Mouse (Mus musculus) bone marrow, adult 2 months (tissue): ENCODE results near the gene Psmb3. TPM values are rescaled to one million over a fixed set of nuclear protein-coding genes. Genes with fewer than 3 reads are reported as not detected.

ENCODE experiments used
- H3K27ac ChIP-seq: fragments of 200-500 bp; 2 replicates; pipeline ENCODE4 v1.5.1; 2012; ENCODE audit warnings: low read depth, mild to moderate bottlenecking, control low read depth, inconsistent platforms, low read length; ENCODE audit not compliant: control insufficient read depth, poor library complexity, insufficient read depth
- H3K4me1 ChIP-seq: fragments of 200-500 bp; 2 replicates; pipeline ENCODE4 v1.6.1; 2011; ENCODE audit warnings: low read length; ENCODE audit not compliant: control insufficient read depth, insufficient read depth
- H3K4me3 ChIP-seq: fragments of 200-500 bp; replicated peaks from 2 replicates; pipeline ENCODE3; 2011; ENCODE audit warnings: mild to moderate bottlenecking, low read depth, low read length, control low read depth; ENCODE audit not compliant: control insufficient read depth
- CTCF ChIP-seq: fragments of 200-500 bp; IDR thresholded peaks from 2 replicates; pipeline ENCODE4 v1.5.1; 2011; ENCODE audit warnings: low read length, control low read depth; ENCODE audit not compliant: control insufficient read depth, insufficient read depth
- POLR2A ChIP-seq: fragments of 200-500 bp; IDR thresholded peaks from 2 replicates; pipeline ENCODE4 v1.6.1; 2011; ENCODE audit warnings: low read depth, mild to moderate bottlenecking, control low read depth, low read length, borderline replicate concordance; ENCODE audit not compliant: control insufficient read depth
- WGBS: fragments of 180-500 bp; shearing (Covaris S2); methylation state at CpG from one replicate; pipeline ENCODE4 v1.1.7; 2018; 5-methylcytosine and 5-hydroxymethylcytosine counted together
- polyA plus RNA-seq: library from polyadenylated mRNA; stranded (reverse); fragments of >200 nt; gene quantifications from 2 replicates; pipeline ENCODE4 v1.2.4, GENCODE M21; 2011; ENCODE audit warnings: low replicate concordance; ENCODE audit not compliant: missing spikeins, insufficient read depth, insufficient read length

The Psmb3 gene
- polyA plus RNA-seq, 1 experiment = 152 TPM

DNA sequence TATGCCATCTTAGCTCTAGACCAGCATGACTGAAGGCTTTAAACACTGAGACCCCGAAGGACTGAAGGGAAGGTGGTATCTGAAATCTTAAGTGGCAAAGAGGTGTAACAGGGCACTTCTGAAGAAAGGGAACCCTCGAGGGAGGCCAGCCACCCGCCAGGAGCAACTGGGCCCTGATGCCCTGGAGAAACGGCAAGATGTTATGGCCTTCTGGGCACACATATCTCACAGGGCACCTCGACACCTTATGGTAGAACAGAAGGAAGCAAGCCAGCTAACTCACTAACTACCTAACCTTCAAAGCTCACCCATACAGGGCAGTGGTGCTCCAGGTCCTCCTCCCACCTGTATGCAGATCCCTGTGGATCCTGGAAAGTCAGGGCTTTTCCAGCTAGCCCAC, 39.0 kb downstream of the Psmb3 start:
- no peak for TF ChIP-seq CTCF
- no peak for TF ChIP-seq POLR2A
- H3K4me1 ChIP-seq = peaks cover 4% of the 10 kb centered on the region
- no peak overlapping the region for H3K27ac ChIP-seq
- no peak overlapping the region for H3K4me3 ChIP-seq
- WGBS = 73% methylated on average over 5 of the region's 5 CpGs

- Histone ChIP-seq H3K27ac (peak overlapping the region; percentile 11; the same call in 1 of the 2 replicates), H3K4me1 (peaks cover 4% of the 10 kb centered on the region), H3K4me3 (no peak overlapping the region)
- WGBS = 58% methylated on average over 9 of the region's 9 CpGs
- no peak for TF ChIP-seq CTCF
- TF ChIP-seq POLR2A = no peak
Measured at GRCm38 (mm10) chr11:97742591-97742990, 39.4 kb downstream of the Psmb3 start.

DNA sequence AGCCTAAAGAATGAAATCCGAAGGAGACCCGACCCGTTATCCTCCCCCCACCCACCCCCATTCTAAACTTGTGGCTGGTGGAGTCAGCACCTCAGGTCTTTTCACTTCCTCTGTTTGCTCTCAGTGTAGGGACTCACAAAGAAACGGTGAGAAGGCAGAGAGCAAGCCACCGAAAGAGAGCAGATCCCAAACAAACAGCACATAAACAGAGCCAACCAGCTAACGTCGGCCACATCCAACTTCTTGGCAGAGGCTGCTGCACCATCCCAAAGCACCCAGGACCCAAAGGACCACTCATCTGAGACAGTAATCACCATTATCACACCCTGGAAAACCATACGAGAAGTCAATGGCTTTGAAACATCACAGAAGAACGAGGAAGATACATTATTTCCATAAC, 40.2 kb downstream of the Psmb3 start:
- 2% methylated on average over 9 of the region's 9 CpGs for WGBS
- Histone ChIP-seq H3K27ac (peak overlapping the region; percentile 49; the same call in 1 of the 2 replicates), H3K4me3 (peak overlapping the region; percentile 73), H3K4me1 (peaks cover 4% of the 10 kb centered on the region)
- TF ChIP-seq POLR2A = no peak
- TF ChIP-seq CTCF = no peak

DNA sequence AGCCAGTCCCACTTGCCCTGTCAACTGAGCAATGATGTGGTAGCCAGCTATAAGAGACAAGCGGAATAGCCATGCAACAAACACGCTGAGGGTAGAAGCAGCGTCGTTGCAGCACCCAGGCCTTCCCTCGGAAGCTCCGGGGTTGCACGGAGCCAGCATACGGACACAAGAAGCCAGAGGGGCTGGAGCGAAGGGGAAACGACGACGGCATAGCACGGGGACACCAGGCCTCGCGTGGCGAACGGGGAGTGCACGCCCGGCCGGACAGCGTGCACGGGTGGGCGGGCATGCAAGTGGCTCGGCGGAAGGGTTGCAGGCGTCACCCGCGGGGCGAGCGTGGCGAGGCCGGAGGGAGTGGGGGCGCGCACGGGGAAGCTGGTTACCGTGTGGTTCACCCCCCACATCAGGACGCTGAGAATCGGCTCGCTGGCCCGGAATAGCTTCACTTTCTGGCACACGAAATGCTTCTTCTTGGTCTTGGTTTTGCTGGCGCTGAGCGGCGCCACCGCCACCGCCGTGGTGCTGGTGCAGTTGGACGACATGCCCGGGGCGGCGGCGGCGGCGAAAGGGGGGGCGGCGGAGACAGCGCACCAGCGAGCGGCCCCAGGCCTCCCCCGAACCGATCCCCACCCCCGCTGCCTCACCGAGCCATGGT, 41.0 kb downstream of the Psmb3 start, which contains the start of gene Pip4k2b:
Gene Pip4k2b (minus strand): TSS at position 642 of the 655 bp plus-strand sequence.
- H3K27ac ChIP-seq = peak within 1 kb of the TSS; percentile 89
- TF ChIP-seq CTCF (no peak), POLR2A (no peak)
- WGBS = under 1% methylated on average over 62 of the region's 63 CpGs
- peaks cover 4% of the 10 kb centered on the region for H3K4me1 ChIP-seq
- H3K4me3 ChIP-seq = peak within 1 kb of the TSS; percentile 80

- Histone ChIP-seq H3K4me1 (peaks cover 4% of the 10 kb centered on the region), H3K4me3 (peak overlapping the region; percentile 80), H3K27ac (peak overlapping the region; percentile 89)
- TF ChIP-seq CTCF (no peak), POLR2A (no peak; the same call in 1 of the 2 replicates)
- 1% methylated on average over 57 of the region's 57 CpGs for WGBS
Measured at GRCm38 (mm10) chr11:97744718-97745330, 41.6 kb downstream of the Psmb3 start.

DNA sequence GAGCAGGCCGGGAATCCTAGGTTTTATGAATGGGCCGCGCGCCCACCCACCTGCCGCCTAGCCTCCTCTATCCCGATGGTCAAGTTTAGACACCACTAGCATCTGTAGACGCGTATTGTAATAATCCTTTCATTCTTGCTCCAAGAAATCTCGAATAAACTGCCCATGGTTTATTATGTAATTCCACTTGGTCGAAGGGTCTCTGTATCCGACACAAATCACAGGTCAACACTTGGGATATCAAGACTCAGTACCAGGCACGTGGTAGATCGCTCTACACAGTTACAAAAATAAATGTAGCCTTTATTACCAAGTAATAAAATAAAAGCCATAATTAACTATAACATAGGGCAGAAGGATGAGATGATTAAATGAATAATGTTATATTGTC, 42.1 kb downstream of the Psmb3 start:
- 4% methylated on average over 13 of the region's 13 CpGs for WGBS
- TF ChIP-seq POLR2A = no peak
- TF ChIP-seq CTCF = no peak
- Histone ChIP-seq H3K4me3 (peak overlapping the region; percentile 80), H3K27ac (peak overlapping the region; percentile 89), H3K4me1 (peaks cover 3% of the 10 kb centered on the region; the same call in 1 of the 2 replicates)

- no peak overlapping the region for H3K27ac ChIP-seq
- TF ChIP-seq CTCF = no peak
- no peak for TF ChIP-seq POLR2A
- H3K4me1 ChIP-seq = no peaks in the 10 kb centered on the region; the same call in 1 of the 2 replicates
- no peak overlapping the region for H3K4me3 ChIP-seq
- 89% methylated on average over 8 of the region's 8 CpGs for WGBS
Measured at GRCm38 (mm10) chr11:97747773-97748172, 44.6 kb downstream of the Psmb3 start.

GRCm38 (mm10) chr11:97748496-97748895, 45.3 kb downstream of the Psmb3 start:
- 78% methylated on average over 5 of the region's 5 CpGs for WGBS
- TF ChIP-seq CTCF (no peak), POLR2A (no peak)
- Histone ChIP-seq H3K27ac (0 out of 2 replicates have a peak overlapping the region, but pooled peaks have one; percentile 17), H3K4me3 (no peak overlapping the region), H3K4me1 (no peaks in the 10 kb centered on the region; the same call in 1 of the 2 replicates)
